ENCODE assay signal across 12 mouse cellular contexts in the genomic region with DNA sequence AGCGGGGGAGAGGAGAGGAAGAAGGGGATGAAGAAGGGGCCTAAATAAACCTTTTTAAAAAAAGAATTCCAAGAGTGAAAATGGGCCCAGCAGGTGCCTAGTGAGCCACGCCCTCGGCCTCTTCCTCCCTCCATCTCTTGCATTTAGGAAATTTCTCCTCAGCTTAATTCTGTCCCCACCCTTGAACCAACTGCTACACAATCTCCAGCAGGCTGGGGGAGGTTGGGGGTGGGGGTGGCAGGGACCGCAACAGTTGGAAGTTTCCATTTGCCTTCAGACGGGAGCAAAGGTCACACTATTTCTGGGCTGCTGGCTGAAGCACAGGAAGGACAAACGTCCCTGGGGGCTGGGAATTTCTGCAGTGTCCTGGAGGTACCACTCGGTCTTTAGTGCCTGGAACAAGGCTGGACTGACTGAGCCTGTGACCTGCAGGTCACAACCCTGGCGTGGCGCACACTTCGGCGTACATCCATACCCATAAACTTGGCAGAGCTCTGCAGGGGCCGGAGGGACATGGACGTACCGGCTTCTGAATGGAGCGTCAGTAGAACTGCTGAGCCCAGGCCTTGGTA. TPM values are rescaled to one million over a fixed set of nuclear protein-coding genes. Genes with fewer than 3 reads are reported as not detected.
DNase-seq lines count a peak whose midpoint lies in the region; ATAC-seq and TF ChIP-seq lines count a peak whose summit lies in the region.
"Had no signal": no experiment of that assay in that cellular context is flagged by ENCODE, and none has a peak within 500 bp of the region (broad histone marks: within the 10 kb centered on the region; RNA-seq: fewer than 3 reads in every experiment).

No protein-coding gene starts in this region.

- no peaks in the 10 kb centered on the region for H3K9me3 ChIP-seq in embryonic facial prominence, embryonic 10.5 days
- H3K9me3 ChIP-seq in hindbrain, embryonic 16.5 days (ENCODE audit: control insufficient read depth, low read length): no peaks in the 10 kb centered on the region
- H3K9me3 ChIP-seq: heart, embryonic 13.5 days; midbrain, embryonic 13.5 days had no signal

- H3K4me3 ChIP-seq in layer of hippocampus, adult 2 months: no peak overlapping the region
- H3K4me3 ChIP-seq in embryonic facial prominence, embryonic 10.5 days: no peak overlapping the region
- no peak overlapping the region for H3K4me3 ChIP-seq in hindbrain, embryonic 16.5 days (ENCODE audit: low read length)
- H3K4me3 ChIP-seq: heart, embryonic 13.5 days; left cerebral cortex, adult 2 months; midbrain, embryonic 13.5 days had no signal

- 47% methylated on average over 15 of the region's 15 CpGs for WGBS in embryonic facial prominence, embryonic 10.5 days
- 69% methylated on average over 15 of the region's 15 CpGs for WGBS in hindbrain, embryonic 16.5 days

- H3K36me3 ChIP-seq in embryonic facial prominence, embryonic 10.5 days (replicated peaks): peaks cover 4% of the 10 kb centered on the region; the same call in 1 of the 2 replicates
- peaks cover 12% of the 10 kb centered on the region; the same call in 1 of the 2 replicates for H3K36me3 ChIP-seq in hindbrain, embryonic 16.5 days (ENCODE audit: control insufficient read depth, insufficient read depth, low read length)

- intact Hi-C loops in left cerebral cortex, postnatal 4 days (cut with DNase I): loop anchor here (10.0 kb wide), 1 partner anchor 74 kb away; a partner anchor contains a TSS

- no peak overlapping the region for H3K9ac ChIP-seq in hindbrain, embryonic 16.5 days (ENCODE audit: low read depth, low read length)
- H3K9ac ChIP-seq: heart, embryonic 13.5 days; midbrain, embryonic 13.5 days had no signal

- peaks cover 7% of the 10 kb centered on the region; the same call in 1 of the 2 replicates for H3K27me3 ChIP-seq in embryonic facial prominence, embryonic 10.5 days (replicated peaks; ENCODE audit: low read depth, poor library complexity, severe bottlenecking)
- H3K27me3 ChIP-seq in hindbrain, embryonic 16.5 days (replicated peaks; ENCODE audit: control insufficient read depth, insufficient read depth, low read length): no peaks in the 10 kb centered on the region
- H3K27me3 ChIP-seq: heart, embryonic 13.5 days had no signal

- ATAC-seq in hindbrain, embryonic 16.5 days: no peak
- ATAC-seq in megakaryocyte progenitor cell, adult 5-6 weeks (replicated peaks; ENCODE audit: poor library complexity): no peak
- ATAC-seq: midbrain, embryonic 13.5 days had no signal

- TF ChIP-seq CTCF in layer of hippocampus, adult 2 months (conservative IDR thresholded peaks at IDR 0.05): no peak

- 0 out of 2 replicates have a peak overlapping the region, but pooled peaks have one; percentile 32 for H3K27ac ChIP-seq in layer of hippocampus, adult 2 months
- H3K27ac ChIP-seq in embryonic facial prominence, embryonic 10.5 days (replicated peaks): peak overlapping the region; percentile 15; the same call in 1 of the 2 replicates
- H3K27ac ChIP-seq in hindbrain, embryonic 16.5 days (ENCODE audit: low read depth, low read length): no peak overlapping the region
- H3K27ac ChIP-seq: heart, embryonic 13.5 days; left cerebral cortex, adult 2 months; midbrain, embryonic 13.5 days had no signal

- no peak overlapping the region for H3K4me2 ChIP-seq in hindbrain, embryonic 16.5 days (ENCODE audit: low read length)
- H3K4me2 ChIP-seq: heart, embryonic 13.5 days; midbrain, embryonic 13.5 days had no signal

- peaks cover 11% of the 10 kb centered on the region for H3K4me1 ChIP-seq in embryonic facial prominence, embryonic 10.5 days
- no peaks in the 10 kb centered on the region; the same call in 1 of the 2 replicates for H3K4me1 ChIP-seq in hindbrain, embryonic 16.5 days (ENCODE audit: control insufficient read depth, insufficient read depth, low read depth, low read length)

- no peak for DNase-seq in layer of hippocampus, adult 2 months (ENCODE audit: low spot score in 2 of 2)
- no peak for DNase-seq in layer of hippocampus, adult 9-10 months (ENCODE audit: low spot score)
- DNase-seq in embryonic facial prominence, embryonic 10.5 days (ENCODE audit: low spot score): peak; percentile 19
- DNase-seq in kidney, adult 9 months: peak; percentile 85
- DNase-seq in lung, postnatal 25 days (ENCODE audit: low spot score): peak; percentile 42
- DNase-seq in left cerebral cortex, postnatal 4 days: no peak
- DNase-seq: thymus, postnatal 25 days had no signal

RNA-seq across cellular contexts. Expression of a gene that starts 50.1 kb away (rescaled TPM):
- 10 to 100 TPM; 33.9 to 45.9 TPM for total RNA-seq in layer of hippocampus, adult 2 months (2021)
- polyA plus RNA-seq in embryonic facial prominence, embryonic 10.5 days (2016; fragmentation: Nextera tagmentation; extraction: Ambion mirVana): 30.5 and 33.3 TPM in 2 replicates
- polyA plus RNA-seq in hindbrain, embryonic 16.5 days (2015; fragmentation: Nextera tagmentation; extraction: Ambion mirVana): 47.0 and 48.4 TPM in 2 replicates
- total RNA-seq in left cerebral cortex, postnatal 4 days (2021): 10 to 100 TPM; 49.9 to 52.4 TPM
- 6.3 and 7.3 TPM in 2 replicates for total RNA-seq in megakaryocyte progenitor cell, adult 5-6 weeks (2015)
- 25.2 and 25.9 TPM in 2 replicates for total RNA-seq in megakaryocyte progenitor cell, adult 5-6 weeks (2017)

Comparison
In these comparisons a context has a peak if more than half of its experiments do, and no peak if none do; other contexts are left out.
1. DNase-seq: peak in embryonic facial prominence, embryonic 10.5 days (single experiment), kidney, adult 9 months (single experiment) and lung, postnatal 25 days (single experiment); none in layer of hippocampus, adult 2 months (0 of 2), layer of hippocampus, adult 9-10 months (single experiment) and left cerebral cortex, postnatal 4 days (single experiment).